Mouse (Mus musculus) neutrophil, adult 83 days (primary cell): Measurements from ENCODE around the gene Myoz1. TPM values are rescaled to one million over a fixed set of nuclear protein-coding genes. Genes with fewer than 3 reads are reported as not detected.

Experiments used
- total RNA-seq, 2 experiments: library from RNA; stranded (reverse); gene quantifications; one replicate each; pipeline ENCODE4 v1.2.4; 2023

Myoz1 gene
- total RNA-seq: not detected

DNA sequence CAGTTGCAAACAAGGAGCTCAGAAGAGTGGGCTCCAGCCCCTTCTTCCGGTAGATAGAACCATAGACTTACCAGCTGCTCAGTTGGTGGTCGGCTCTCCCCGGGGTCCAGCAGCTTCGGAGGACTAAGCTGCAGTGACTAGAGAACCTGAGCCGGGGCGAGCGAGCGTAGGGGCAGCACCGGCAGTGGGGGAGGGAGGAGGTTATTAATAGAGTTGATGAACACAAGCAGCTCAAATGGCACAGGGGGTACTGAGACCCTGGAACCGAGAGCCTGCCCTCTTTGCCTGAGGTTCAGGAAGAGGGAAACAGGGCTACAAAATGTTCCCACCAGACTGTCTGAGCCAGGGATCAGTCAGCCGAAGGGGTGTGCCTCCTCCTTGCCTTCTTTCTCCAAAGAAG lies at the start of gene Myoz1:
Myoz1 (minus strand) TSS at position 180 of the 400 bp plus-strand sequence.

GRCm38 (mm10) chr14:20702741-20703381 lies 46.5 kb upstream of the Myoz1 start, which contains the start of gene Chchd1:
Chchd1 (plus strand) TSS chr14:20703006.

GRCm38 (mm10) chr14:20694884-20695760 lies 38.8 kb upstream of the Myoz1 start, which contains the start of gene Fut11:
Fut11 (plus strand) TSS chr14:20694968.

DNA sequence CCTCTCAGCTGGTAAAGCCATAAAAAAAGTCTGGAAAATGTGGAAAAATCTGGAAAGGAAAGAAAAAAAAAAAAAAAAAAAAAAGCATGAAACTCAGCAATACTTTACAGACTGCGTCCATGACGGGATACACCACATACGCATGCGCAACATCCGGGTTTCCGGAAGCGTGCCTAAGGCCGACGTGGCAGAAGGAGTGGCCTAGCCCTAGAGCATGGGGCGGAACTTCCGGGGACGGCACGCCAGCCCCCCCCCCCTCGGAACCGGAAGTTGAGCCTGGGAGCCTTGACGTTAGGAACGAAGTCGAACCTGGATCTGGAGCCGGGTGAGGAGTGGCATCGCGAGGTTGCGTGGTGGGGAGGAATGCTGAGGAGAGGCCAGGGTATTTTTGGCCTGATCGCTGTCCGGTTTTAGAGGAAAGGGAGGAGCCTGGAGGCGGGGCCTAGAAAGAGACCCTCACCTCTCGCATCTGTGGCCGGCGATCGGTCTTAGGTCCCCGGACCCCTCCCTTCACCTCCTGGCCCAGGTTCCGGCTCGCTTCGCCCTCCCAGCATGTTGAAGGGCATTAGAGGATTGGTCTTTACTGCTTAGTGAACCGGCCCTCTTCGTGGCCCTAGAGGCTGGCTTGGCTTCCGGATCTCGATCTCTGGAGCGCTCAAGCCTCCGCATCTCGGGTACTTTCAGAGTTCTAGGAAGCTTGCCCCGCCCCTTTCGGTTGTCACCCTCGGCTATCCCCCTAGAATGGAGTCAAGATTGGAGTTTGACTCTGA lies 17.9 kb upstream of the Myoz1 start, which contains the start of gene Sec24c:
Sec24c (plus strand) TSS at position 245 of the 770 bp plus-strand sequence.

DNA sequence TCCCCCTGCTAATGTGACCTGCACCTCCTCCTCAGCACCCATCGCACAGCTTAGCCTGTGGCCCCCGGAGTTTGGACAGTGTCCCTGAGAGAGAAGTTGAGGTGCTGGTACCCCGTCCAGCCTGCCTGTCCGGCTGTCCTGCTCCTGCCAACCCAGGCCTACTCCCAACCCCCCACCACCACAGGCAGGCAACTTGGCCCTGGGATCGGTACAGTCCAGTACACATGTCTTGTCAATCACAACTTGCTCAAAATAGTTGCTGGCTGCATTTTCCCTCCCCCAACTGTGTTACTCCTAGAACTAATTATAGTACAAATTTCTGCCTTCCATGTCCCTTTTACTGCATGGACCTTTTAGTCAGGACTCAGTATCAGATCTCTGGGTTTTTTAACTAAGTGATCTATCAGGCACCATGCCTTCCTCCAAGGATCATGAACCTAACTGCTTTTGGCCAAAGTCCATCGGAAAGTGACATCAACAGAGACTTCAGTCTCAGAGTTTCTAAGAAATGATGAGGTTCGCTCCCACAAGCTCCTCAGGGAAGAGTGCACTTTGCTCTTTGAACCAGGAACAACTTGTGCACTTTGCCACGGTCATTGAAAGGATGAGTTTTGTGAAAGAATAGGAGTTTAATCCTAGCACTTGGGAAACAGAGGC lies 11.9 kb upstream of the Myoz1 start, which contains the start of gene Synpo2l:
Synpo2l (minus strand) TSS at position 201 of the 657 bp plus-strand sequence.

DNA sequence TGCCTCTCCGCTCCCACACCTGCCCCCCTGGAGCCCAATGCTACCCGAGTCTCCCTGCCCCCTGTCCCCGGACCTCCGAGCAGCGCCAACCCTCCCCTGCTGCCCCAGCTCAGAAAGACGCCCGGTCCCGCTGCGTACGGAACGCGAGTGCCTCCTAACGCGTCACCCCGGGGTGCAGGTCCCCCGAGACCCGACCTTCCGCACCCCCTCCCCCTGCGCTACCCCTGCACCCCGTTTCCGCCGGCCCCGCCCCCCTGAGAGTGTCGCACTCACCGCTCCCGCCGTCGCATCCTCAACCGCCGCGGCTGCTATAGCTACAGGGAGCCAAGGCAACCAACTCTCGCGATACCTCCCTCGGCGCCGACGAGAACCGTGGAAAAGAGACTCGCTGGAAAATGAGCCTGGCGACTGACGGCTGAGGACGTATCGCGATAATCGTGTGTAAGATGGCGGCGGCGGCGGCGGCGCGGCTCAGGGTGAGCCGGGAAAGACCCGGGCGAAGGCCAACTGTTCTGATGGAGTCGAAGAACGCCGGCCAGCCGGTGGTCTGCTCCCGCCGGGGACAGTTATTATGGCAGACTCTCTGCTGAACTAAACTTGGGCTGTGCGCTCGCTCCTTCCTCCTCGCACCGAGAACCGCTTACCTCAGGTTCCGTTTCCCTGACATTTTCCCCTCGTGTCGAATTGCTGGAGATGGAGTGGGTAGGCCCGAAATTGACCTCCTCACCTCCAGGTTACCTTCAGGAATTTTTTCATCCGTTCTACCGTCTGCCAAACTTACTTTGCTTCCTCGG lies 15.5 kb downstream of the Myoz1 start, which contains the start of gene Usp54:
Usp54 (minus strand) TSS at position 420 of the 794 bp plus-strand sequence.

Other genes with a start within 250 kb of the Myoz1 start
- not detected for gene Cfap70, start 204.3 kb downstream of the Myoz1 start, total RNA-seq
- 10 to 100 TPM; 42.2 to 52.4 TPM for gene Anxa7, start 176.4 kb downstream of the Myoz1 start, total RNA-seq
- gene Mss51, start 159.6 kb downstream of the Myoz1 start, total RNA-seq: 1 to 10 TPM; 1.5 to 2.1 TPM
- 10 to 100 TPM; 57.0 to 61.1 TPM for gene Ppp3cb, start 110.0 kb downstream of the Myoz1 start, total RNA-seq
- 1 to 10 TPM; 2.5 to 2.8 TPM for gene Usp54, start 15.5 kb downstream of the Myoz1 start, total RNA-seq
- not detected for gene Synpo2l, start 11.8 kb upstream of the Myoz1 start, total RNA-seq
- 100 to 1,000 TPM; 115 to 121 TPM for gene Sec24c, start 17.8 kb upstream of the Myoz1 start, total RNA-seq
- gene Fut11, start 38.4 kb upstream of the Myoz1 start, total RNA-seq: 1 to 10 TPM; 6.0 to 6.3 TPM
- 10 to 100 TPM; 21.1 to 22.4 TPM for gene Chchd1, start 46.5 kb upstream of the Myoz1 start, total RNA-seq
- gene Zswim8, start 51.0 kb upstream of the Myoz1 start, total RNA-seq: 10 to 100 TPM; 93.3 to 94.3 TPM
- 10 to 100 TPM; 42.3 TPM for gene Ndst2, start 78.0 kb upstream of the Myoz1 start, total RNA-seq
- 10 to 100 TPM; 51.2 to 52.6 TPM for gene Camk2g, start 137.5 kb upstream of the Myoz1 start, total RNA-seq
- gene Plau, start 180.1 kb upstream of the Myoz1 start, total RNA-seq: 10 to 100 TPM; 25.9 to 33.6 TPM